Mouse (Mus musculus) cerebellum, adult (tissue): ENCODE measurements around the gene Ncam1.

Experiments used
- ATAC-seq: cut with Nextera tagmentation; 2 replicates; pipeline ENCODE4 v1.9.2; 2017; ENCODE audit warnings: mild to moderate bottlenecking, moderate library complexity, mixed read lengths; ENCODE audit not compliant: insufficient number of reproducible peaks, low FRiP score, low TSS enrichment

Gene Ncam1

DNA sequence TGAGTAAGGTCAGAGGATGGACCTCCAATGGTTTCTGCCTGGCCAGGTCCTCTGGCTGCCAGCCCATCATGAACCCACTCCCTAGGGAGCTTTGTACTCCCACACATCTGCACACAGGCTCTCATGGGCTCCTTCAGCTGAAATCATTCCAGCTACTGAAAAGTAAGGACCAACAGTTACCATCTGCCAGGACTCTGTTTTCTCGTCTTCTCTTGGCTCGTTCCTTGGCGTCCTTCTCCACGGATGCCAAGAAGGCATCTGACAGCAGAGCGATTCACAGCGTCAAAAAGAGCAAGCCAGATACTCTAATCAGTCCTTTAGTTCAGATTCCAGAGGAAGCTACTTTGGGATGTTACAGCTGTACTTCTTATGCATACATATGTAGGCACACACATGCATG is 327.8 kb downstream of the Ncam1 start:
- no peak for ATAC-seq

DNA sequence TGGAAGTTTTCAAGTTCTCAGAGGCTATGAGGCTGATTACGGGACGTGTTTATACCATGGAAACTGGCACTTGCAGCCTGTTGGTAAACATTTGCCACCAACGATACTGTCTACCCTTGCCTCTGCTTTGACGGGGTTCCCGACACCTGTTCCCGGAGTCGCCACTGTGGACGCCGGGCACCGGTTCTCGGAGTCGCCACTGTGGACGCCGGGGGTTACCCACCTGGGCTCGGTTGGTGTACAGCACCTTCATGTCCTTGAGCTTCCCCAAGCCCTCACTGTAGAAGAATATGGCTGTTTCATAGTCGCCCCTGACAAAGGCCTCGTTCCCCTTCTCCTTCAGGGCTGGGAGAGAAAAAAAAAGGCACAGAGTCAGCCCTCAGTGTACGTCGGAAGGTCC is 328.7 kb downstream of the Ncam1 start:
- ATAC-seq = no peak

DNA sequence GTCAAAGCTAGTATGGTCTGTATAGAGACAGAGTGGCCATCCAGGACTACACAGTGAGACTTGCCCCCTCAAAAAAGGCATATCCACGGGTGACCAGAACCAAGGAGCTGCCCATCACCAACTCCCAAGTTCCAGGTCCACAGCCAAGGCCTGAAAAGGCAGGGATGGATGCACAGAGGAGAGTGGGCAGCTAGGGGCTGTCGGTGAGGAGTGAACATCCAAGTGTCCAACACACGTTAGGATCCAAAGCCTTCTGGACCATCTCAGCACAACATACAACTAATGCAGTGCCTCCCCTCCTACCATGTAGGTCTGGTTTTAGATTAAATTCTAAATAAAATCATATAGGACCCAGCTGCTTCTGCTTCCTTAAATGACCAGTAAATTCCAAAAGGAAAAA is 342.6 kb downstream of the Ncam1 start:
- ATAC-seq = no peak

DNA sequence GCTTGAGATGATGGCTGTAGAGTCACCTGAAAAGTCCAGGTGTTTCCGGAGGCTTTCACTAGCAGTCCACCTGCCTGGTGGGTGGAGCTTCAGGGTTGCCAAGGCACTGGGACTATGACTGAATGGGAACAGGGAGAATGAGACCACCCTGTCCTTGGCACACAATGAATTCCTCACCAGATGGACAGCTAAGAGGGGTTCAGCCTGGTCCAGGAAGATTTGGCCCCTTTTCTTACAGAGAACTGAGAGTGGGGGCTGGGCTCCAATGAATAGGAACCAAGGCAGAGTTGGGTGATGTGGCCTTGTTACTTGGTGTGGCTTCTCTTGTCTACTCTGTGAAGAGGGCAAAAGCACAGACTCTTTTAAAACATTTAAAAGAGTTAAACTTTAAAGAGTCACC is 346.3 kb downstream of the Ncam1 start:
- ATAC-seq = no peak
